Mouse (Mus musculus): ENCODE results near the gene Btg3. TPM values are rescaled to one million over a fixed set of nuclear protein-coding genes. Genes with fewer than 3 reads are reported as not detected.

Gene Btg3
- polyA plus RNA-seq, 1 experiment from 2014 or later: 47.0 TPM

DNA sequence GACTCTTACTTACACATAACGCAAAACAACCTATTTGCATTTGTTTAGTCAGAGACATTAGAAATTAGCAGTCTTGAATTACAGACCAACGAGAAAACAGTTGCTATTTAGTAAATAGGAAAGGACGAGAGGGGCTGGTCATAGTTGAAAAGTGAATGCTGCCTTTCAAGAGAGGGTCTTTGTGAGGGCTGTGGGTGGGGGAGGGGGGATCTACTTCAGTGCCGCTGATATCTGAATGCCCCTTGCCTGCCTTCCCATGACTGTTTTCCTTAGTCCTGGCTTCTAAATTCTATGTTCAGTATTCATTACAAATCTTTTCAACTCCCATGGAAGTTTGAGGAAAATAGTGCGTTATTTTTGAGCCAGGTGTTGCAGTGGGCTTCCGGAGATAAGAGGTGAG is 63.0 kb downstream of the Btg3 start:
- no peaks in the 10 kb centered on the region for H3K9me3 ChIP-seq
- peak overlapping the region; percentile 39; the same call in 1 of the 2 replicates for H3K27ac ChIP-seq (replicated peaks)
- H3K4me1 ChIP-seq: peaks cover 39% of the 10 kb centered on the region
- no peak overlapping the region for H3K9ac ChIP-seq (replicated peaks)
- H3K27me3 ChIP-seq: no peaks in the 10 kb centered on the region
- no peak overlapping the region for H3K4me3 ChIP-seq
- 52% methylated on average over 6 of the region's 6 CpGs for whole genome bisulfite sequencing
- ATAC-seq (ENCODE audit: low FRiP score, low read depth): no peak
- peak overlapping the region; percentile 32 for H3K4me2 ChIP-seq (replicated peaks)
- peaks cover 10% of the 10 kb centered on the region; the same call in 1 of the 2 replicates for H3K36me3 ChIP-seq

DNA sequence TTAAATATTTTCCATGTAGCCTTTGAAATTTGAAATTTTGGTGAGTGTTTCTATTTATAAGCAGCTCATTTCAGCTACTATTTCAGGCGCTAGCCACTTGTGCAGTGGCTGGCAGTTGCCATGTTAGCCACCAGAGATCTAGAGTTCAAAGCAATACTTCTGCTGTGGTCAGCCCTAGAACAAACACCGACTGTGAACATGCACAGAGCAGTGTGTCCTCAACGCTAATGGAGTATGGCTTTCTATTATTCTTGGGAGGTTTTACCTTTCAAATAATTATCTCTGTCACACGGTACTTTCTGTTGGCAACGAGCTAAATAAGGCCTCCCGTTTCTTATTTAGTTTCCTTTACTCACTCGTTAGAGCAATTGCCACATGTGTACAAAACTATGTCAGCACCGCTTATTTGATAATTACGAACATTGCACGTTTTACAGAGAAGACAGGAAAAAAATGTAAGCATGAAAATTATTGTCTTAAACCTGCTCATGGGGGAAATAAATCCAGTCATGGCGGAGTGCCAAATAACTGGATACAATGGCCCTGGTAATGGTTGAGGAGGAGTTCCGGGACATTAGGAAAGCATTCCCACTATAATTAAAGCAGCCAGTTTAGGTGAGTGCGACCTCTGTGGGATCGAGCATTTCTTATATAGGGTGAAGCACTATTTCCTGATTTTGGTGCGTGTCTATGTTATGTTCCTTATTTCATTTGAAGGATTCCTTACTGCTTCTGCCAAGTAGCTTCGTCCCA is 63.7 kb downstream of the Btg3 start:
- Histone ChIP-seq H3K4me2 (replicated peaks) (peak overlapping the region; percentile 32), H3K27ac (replicated peaks) (peak overlapping the region; percentile 39), H3K27me3 (no peaks in the 10 kb centered on the region), H3K9me3 (no peaks in the 10 kb centered on the region), H3K4me1 (peaks cover 39% of the 10 kb centered on the region), H3K9ac (replicated peaks) (no peak overlapping the region), H3K36me3 (peaks cover 10% of the 10 kb centered on the region; the same call in 1 of the 2 replicates), H3K4me3 (no peak overlapping the region)
- no peak for ATAC-seq (ENCODE audit: low FRiP score, low read depth)
- 64% methylated on average over 16 of the region's 16 CpGs for WGBS

DNA sequence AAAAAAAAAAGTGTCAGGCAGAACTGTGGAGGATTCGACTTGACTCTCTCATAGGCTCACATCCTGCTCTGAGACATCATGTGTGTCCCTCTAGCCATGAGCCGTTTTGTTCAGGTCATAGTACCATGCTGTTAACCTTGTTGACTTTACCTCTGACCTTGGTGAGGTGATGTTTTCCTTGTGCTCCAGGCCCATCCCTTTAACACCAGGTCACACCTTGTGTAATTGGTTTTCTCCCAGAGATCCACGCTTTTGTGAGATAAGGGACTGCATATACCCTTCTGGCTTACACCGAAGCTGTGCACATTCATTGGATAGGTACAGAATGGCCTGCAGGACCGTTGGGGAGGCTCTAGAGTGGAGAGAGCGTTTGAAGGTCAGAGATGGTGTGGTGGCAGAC is 67.7 kb downstream of the Btg3 start:
- H3K27me3 ChIP-seq: no peaks in the 10 kb centered on the region
- 87% methylated on average over 6 of the region's 6 CpGs for WGBS
- no peak for ATAC-seq (ENCODE audit: low FRiP score, low read depth)
- H3K4me2 ChIP-seq (replicated peaks): no peak overlapping the region
- peaks cover 22% of the 10 kb centered on the region; the same call in 1 of the 2 replicates for H3K36me3 ChIP-seq
- H3K27ac ChIP-seq (replicated peaks): no peak overlapping the region
- H3K4me1 ChIP-seq: peaks cover 40% of the 10 kb centered on the region
- H3K9me3 ChIP-seq: no peaks in the 10 kb centered on the region
- H3K9ac ChIP-seq (replicated peaks): no peak overlapping the region
- H3K4me3 ChIP-seq: no peak overlapping the region

DNA sequence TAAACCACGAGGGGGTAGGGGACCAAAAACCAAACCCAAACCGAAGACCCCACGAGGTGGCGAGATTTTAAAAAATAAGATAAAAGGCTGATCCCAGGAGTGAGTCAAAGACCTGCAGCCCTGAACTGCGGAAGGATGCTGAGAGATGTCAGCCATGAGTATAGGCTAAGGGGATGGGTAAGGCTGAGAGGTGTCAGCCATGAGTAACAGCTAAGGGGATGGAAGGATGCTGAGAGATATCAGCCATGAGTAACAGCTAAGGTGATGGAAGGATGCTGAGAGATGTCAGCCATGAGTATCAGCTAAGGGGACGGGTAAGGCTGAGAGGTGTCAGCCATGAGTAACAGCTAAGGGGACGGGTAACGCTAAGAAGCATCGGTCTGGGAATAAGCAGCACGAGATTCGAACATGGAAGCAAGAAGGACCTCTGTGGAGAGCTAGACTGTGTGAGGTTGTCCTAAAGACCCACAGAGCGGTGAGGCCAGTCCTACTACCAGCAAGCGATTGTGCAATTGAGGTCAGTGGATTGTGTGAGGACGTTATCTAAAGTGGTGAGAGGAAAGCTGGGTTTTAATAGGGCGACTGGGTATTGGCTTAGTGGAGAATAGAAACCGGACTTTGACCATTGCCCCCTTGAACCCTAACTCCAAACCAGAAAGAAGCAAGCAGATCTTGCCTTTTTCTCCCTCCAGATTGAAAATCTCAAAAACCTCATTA is 69.4 kb downstream of the Btg3 start:
- Histone ChIP-seq H3K36me3 (peaks cover 26% of the 10 kb centered on the region; the same call in 1 of the 2 replicates), H3K4me1 (peaks cover 39% of the 10 kb centered on the region), H3K9ac (replicated peaks) (no peak overlapping the region), H3K9me3 (no peaks in the 10 kb centered on the region), H3K4me3 (no peak overlapping the region), H3K27me3 (no peaks in the 10 kb centered on the region), H3K27ac (replicated peaks) (no peak overlapping the region), H3K4me2 (replicated peaks) (no peak overlapping the region)
- 94% methylated on average over 16 of the region's 16 CpGs for WGBS
- no peak for ATAC-seq (ENCODE audit: low FRiP score, low read depth)

DNA sequence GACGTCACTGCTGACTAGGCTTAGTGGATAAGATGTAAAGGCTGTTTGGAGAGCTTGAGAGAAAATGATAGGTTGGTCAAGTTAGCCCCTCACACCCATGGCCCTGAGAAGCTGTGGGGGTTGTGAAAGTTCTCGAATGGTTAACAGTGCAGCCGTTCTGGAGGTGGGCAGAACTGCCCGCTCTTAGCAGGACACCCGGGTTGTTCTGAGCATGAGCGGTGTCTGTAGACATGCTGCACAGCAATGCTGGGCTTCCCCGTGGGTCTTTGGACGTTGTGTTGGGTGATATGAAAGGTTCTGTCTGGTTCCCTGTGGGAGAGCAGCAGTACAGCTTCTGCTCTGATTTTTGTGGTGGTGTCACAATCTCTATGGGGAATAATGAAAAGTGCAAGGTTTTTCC is 70.4 kb downstream of the Btg3 start:
- H3K36me3 ChIP-seq: peaks cover 26% of the 10 kb centered on the region; the same call in 1 of the 2 replicates

GRCm38 (mm10) chr16:78305606-78306100 is 71.3 kb downstream of the Btg3 start:
- Histone ChIP-seq H3K4me1 (peaks cover 21% of the 10 kb centered on the region), H3K9me3 (no peaks in the 10 kb centered on the region), H3K4me2 (replicated peaks) (no peak overlapping the region), H3K27me3 (no peaks in the 10 kb centered on the region), H3K27ac (replicated peaks) (no peak overlapping the region), H3K4me3 (no peak overlapping the region), H3K9ac (replicated peaks) (no peak overlapping the region), H3K36me3 (peaks cover 26% of the 10 kb centered on the region; the same call in 1 of the 2 replicates)
- no peak for ATAC-seq (ENCODE audit: low FRiP score, low read depth)
- 85% methylated on average over 12 of the region's 12 CpGs for WGBS

More for the DNA sequence above, 70.4 kb downstream of the Btg3 start:
- H3K9me3 ChIP-seq: no peaks in the 10 kb centered on the region
- ATAC-seq (ENCODE audit: low FRiP score, low read depth): no peak
- H3K27me3 ChIP-seq: no peaks in the 10 kb centered on the region
- H3K4me1 ChIP-seq: peaks cover 30% of the 10 kb centered on the region
- no peak overlapping the region for H3K4me2 ChIP-seq (replicated peaks)
- 90% methylated on average over 8 of the region's 8 CpGs for WGBS
- H3K27ac ChIP-seq (replicated peaks): no peak overlapping the region
- H3K4me3 ChIP-seq: no peak overlapping the region
- no peak overlapping the region for H3K9ac ChIP-seq (replicated peaks)

GRCm38 (mm10) chr16:78302678-78303050 is 74.3 kb downstream of the Btg3 start:
- Histone ChIP-seq H3K4me2 (replicated peaks) (peak overlapping the region; percentile 74), H3K4me1 (peaks cover 18% of the 10 kb centered on the region), H3K4me3 (peak overlapping the region; percentile 92), H3K27me3 (no peaks in the 10 kb centered on the region), H3K9me3 (no peaks in the 10 kb centered on the region), H3K9ac (replicated peaks) (peak overlapping the region; percentile 92), H3K36me3 (peaks cover 16% of the 10 kb centered on the region; the same call in 1 of the 2 replicates), H3K27ac (replicated peaks) (peak overlapping the region; percentile 91)
- WGBS: 1% methylated on average over 10 of the region's 10 CpGs
- ATAC-seq (ENCODE audit: low FRiP score, low read depth): no peak

DNA sequence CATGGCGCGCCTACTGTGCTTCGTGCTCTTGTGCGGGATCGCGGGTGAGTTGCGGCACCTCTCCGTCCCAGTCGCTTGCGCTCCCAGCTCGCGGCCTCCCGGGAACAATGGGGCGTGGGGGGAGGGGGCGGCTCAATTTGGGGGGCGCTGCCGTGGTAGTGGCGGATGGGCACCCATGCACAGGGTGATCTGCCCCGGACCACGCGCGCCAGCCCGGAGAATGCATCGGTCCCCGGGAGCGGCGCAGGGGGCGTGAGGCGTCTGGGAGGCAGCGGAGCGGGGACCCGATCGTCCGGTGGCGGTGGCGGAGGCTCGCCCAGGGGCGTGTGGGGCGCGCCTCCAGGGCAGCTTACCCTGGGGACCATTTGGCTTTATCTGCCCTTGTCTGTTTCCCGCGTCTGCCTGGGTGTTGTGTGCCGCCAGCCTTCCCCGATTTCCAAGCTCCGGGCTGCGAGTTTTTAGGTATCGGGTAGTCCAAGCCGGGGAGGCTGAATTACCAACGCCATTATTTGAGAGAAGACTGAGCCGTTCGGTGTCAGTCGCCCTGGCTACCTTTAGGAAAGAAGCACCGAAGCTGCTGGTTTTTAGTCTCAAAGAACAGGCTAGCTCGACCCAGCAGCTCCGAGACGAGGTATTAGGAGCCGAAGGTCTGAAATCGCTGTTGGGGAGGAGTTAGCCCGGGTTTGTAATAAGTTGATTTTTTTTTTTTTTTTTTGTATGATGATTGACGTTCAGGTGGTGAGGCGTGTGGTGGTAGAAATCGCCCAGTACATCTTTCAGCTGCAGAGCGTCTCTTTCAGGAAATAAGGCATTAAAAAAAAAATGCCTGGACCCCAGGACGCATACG is 74.9 kb downstream of the Btg3 start:
- Histone ChIP-seq H3K9me3 (no peaks in the 10 kb centered on the region), H3K36me3 (peaks cover 11% of the 10 kb centered on the region; the same call in 1 of the 2 replicates), H3K9ac (replicated peaks) (peak overlapping the region; percentile 92), H3K4me3 (peak overlapping the region; percentile 92), H3K27me3 (no peaks in the 10 kb centered on the region), H3K27ac (replicated peaks) (peak overlapping the region; percentile 91), H3K4me2 (replicated peaks) (peak overlapping the region; percentile 74), H3K4me1 (peaks cover 18% of the 10 kb centered on the region)
- ATAC-seq (ENCODE audit: low FRiP score, low read depth): peak; percentile 64
- under 1% methylated on average over 65 of the region's 65 CpGs for WGBS

GRCm38 (mm10) chr16:78301183-78301830 is 75.7 kb downstream of the Btg3 start, which contains the start of gene Cxadr:
Gene Cxadr, plus strand, starts transcription at chr16:78301489.
- Histone ChIP-seq H3K9me3 (no peaks in the 10 kb centered on the region), H3K27me3 (no peaks in the 10 kb centered on the region), H3K4me3 (peak within 1 kb of the TSS; percentile 92), H3K4me2 (replicated peaks) (peak within 1 kb of the TSS; percentile 74), H3K9ac (replicated peaks) (peak within 1 kb of the TSS; percentile 92), H3K27ac (replicated peaks) (peak within 1 kb of the TSS; percentile 91), H3K4me1 (peaks cover 18% of the 10 kb centered on the region), H3K36me3 (peaks cover 11% of the 10 kb centered on the region; the same call in 1 of the 2 replicates)
- peak; percentile 96 for ATAC-seq (ENCODE audit: low FRiP score, low read depth)
- under 1% methylated on average over 34 of the region's 34 CpGs for WGBS

GRCm38 (mm10) chr16:78296114-78296513 is 80.9 kb downstream of the Btg3 start:
- H3K9ac ChIP-seq (replicated peaks): no peak overlapping the region
- ATAC-seq (ENCODE audit: low FRiP score, low read depth): no peak
- H3K36me3 ChIP-seq: no peaks in the 10 kb centered on the region
- no peaks in the 10 kb centered on the region for H3K9me3 ChIP-seq
- H3K27me3 ChIP-seq: no peaks in the 10 kb centered on the region
- no peaks in the 10 kb centered on the region for H3K4me1 ChIP-seq
- H3K27ac ChIP-seq (replicated peaks): no peak overlapping the region
- 72% methylated on average over 9 of the region's 9 CpGs for WGBS
- H3K4me2 ChIP-seq (replicated peaks): no peak overlapping the region
- no peak overlapping the region for H3K4me3 ChIP-seq

DNA sequence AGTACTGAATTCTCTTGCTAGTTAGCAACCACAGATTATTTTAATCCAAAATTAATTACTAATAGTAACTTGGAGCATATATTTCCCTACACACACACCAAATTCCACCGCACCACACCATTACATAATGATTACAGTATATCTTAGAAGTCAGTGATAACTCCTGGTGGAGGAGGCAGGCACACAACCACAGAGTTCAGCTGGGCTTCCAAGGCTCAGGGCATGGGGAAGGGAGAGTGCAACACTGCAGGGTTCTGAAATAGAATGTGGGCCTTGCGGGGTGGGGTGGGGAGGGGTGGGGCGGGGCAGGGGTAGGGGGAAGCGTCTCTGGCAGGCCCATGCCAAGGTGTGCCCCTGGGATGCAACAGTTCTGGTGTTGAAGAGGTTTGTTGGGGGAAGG is 81.4 kb downstream of the Btg3 start:
- H3K27ac ChIP-seq (replicated peaks): no peak overlapping the region
- no peak overlapping the region for H3K9ac ChIP-seq (replicated peaks)
- H3K4me1 ChIP-seq: no peaks in the 10 kb centered on the region
- no peak overlapping the region for H3K4me3 ChIP-seq
- H3K9me3 ChIP-seq: no peaks in the 10 kb centered on the region
- H3K36me3 ChIP-seq: no peaks in the 10 kb centered on the region
- no peaks in the 10 kb centered on the region for H3K27me3 ChIP-seq
- WGBS: 55% methylated on average over 4 of the region's 4 CpGs
- no peak overlapping the region for H3K4me2 ChIP-seq (replicated peaks)
- no peak for ATAC-seq (ENCODE audit: low FRiP score, low read depth)

All from midbrain, embryonic 12.5 days (tissue).